Mouse (Mus musculus) kidney, adult 18-20 months (tissue): ENCODE measurements at regions not wholly inside any gene's neighbourhood (a gene's known extent, or its start where the extent isn't known, plus 50 kb on each side); places are given as distances from the start of the nearest gene placed in this dataset.
A peak's percentile ranks its signal among the peaks of the same experiment; 100 is the strongest.

ENCODE experiments used
- DNase-seq: peaks from one replicate; pipeline ENCODE4 v3.0.0; 2021

GRCm38 (mm10) chr11:113096209-113096608, 314.2 kb downstream of the Sox9 start:
- no peak for DNase-seq

GRCm38 (mm10) chr11:113098360-113098759, 316.3 kb downstream of the Sox9 start:
- DNase-seq = no peak

- no peak for DNase-seq
Observed at GRCm38 (mm10) chr11:113100800-113101199, 318.8 kb downstream of the Sox9 start.

- peak; percentile 39 for DNase-seq
Observed at GRCm38 (mm10) chr11:113101534-113101933, 319.5 kb downstream of the Sox9 start.

GRCm38 (mm10) chr11:113103161-113103845, 321.3 kb downstream of the Sox9 start:
- DNase-seq = no peak

GRCm38 (mm10) chr11:113105371-113105770, 323.3 kb downstream of the Sox9 start:
- DNase-seq = no peak

GRCm38 (mm10) chr11:113107205-113107844, 325.3 kb downstream of the Sox9 start:
- DNase-seq = no peak

- DNase-seq = no peak
Observed at GRCm38 (mm10) chr11:113107966-113108699, 326.1 kb downstream of the Sox9 start.

GRCm38 (mm10) chr11:113109096-113109495, 327.1 kb downstream of the Sox9 start:
- no peak for DNase-seq

- no peak for DNase-seq
Observed at GRCm38 (mm10) chr11:113113220-113113817, 331.3 kb downstream of the Sox9 start.

- no peak for DNase-seq
Observed at GRCm38 (mm10) chr11:113117179-113117898, 335.3 kb downstream of the Sox9 start.

GRCm38 (mm10) chr11:113120570-113120969, 338.5 kb downstream of the Sox9 start:
- no peak for DNase-seq

- no peak for DNase-seq
Observed at GRCm38 (mm10) chr11:113121307-113121706, 339.3 kb downstream of the Sox9 start.

- no peak for DNase-seq
Observed at GRCm38 (mm10) chr11:113122137-113122536, 340.1 kb downstream of the Sox9 start.

GRCm38 (mm10) chr11:113122964-113123363, 340.9 kb downstream of the Sox9 start:
- no peak for DNase-seq

- DNase-seq = no peak
Observed at GRCm38 (mm10) chr11:113125832-113126231, 343.8 kb downstream of the Sox9 start.

- no peak for DNase-seq
Observed at GRCm38 (mm10) chr11:113129192-113129591, 347.2 kb downstream of the Sox9 start.

- DNase-seq = no peak
Observed at GRCm38 (mm10) chr11:113129975-113130374, 348.0 kb downstream of the Sox9 start.

GRCm38 (mm10) chr11:113132078-113133064, 350.3 kb downstream of the Sox9 start:
- no peak for DNase-seq

GRCm38 (mm10) chr11:113133407-113133806, 351.4 kb downstream of the Sox9 start:
- DNase-seq = no peak

GRCm38 (mm10) chr11:113135261-113135660, 353.2 kb downstream of the Sox9 start:
- no peak for DNase-seq

GRCm38 (mm10) chr11:113138462-113138861, 356.4 kb downstream of the Sox9 start:
- no peak for DNase-seq
